Mouse (Mus musculus): Measurements from ENCODE around the gene Dmbx1. TPM values are rescaled to one million over a fixed set of nuclear protein-coding genes. Genes with fewer than 3 reads are reported as not detected.

The Dmbx1 gene
- total RNA-seq, 2 experiments from 2014 or later = not detected

DNA sequence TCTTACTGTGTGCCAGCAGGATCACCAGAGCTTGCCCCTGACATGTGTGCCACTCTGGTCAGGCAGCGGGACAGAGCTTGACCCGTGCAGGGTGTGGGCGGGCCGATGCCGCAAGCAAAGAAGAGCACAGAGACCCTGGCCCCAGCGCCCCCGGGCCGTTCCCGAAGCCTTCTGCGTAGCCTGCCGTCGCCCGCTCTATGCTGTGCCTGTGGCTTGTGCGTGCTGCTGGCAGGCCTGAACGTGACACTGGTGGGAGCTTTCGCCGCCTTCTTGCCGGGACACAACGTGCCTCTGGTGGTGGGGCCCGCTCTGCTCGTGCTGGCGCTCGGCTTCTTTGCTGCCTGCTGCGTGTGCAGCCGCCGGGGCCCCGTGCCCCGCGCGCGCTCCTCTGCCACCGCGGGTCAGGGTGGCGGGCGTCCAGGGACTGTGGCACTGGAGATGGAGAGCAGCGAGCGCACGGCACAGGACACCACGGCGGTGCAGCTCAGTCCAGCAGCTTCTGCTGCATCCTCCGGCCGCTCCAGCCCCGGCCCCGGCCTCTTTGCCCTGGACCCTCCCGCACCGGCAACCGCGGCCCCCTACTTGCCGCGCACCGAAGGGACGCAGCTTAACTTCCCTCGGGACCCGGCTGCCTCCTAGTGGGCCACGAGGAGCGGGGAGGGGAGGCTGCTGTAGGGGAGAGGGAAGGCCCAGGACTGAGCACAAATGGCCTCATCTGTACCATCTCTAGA is 41.7 kb downstream of the Dmbx1 start:
- ATAC-seq (replicated peaks; ENCODE audit: poor library complexity, severe bottlenecking) = peak; percentile 45

- ATAC-seq (replicated peaks; ENCODE audit: poor library complexity, severe bottlenecking) = no peak
Measured at GRCm38 (mm10) chr4:115894281-115894680, 45.4 kb downstream of the Dmbx1 start.

GRCm38 (mm10) chr4:115890553-115890952 is 49.2 kb downstream of the Dmbx1 start, which contains the start of gene 6430628N08Rik:
Gene 6430628N08Rik (plus strand): TSS chr4:115890665.
- ATAC-seq (replicated peaks; ENCODE audit: poor library complexity, severe bottlenecking) = peak; percentile 51

- ATAC-seq (replicated peaks; ENCODE audit: poor library complexity, severe bottlenecking) = no peak
Measured at GRCm38 (mm10) chr4:115890066-115890465, 49.7 kb downstream of the Dmbx1 start.

DNA sequence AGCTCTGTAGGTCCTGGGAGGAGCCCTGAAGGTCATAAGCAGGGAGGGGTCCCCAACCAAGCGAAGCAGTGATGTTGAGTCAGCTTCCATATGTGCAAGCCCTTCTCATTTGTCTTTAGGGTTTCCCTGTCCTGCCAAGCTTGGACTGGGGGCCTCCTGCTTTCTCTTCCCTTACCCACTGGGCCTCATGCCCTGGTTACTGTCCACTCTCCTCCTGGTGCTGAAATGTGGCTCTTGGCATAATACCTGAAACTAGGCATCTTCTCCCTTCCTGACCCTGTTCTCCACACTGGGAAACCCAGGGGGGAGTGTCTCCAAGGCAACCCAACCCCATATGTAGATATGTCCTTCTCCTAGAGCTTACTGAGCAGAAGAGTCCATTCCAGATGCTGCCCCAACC is 52.9 kb downstream of the Dmbx1 start:
- peak; percentile 52; the same call in 1 of the 2 replicates for ATAC-seq (replicated peaks; ENCODE audit: poor library complexity, severe bottlenecking)

DNA sequence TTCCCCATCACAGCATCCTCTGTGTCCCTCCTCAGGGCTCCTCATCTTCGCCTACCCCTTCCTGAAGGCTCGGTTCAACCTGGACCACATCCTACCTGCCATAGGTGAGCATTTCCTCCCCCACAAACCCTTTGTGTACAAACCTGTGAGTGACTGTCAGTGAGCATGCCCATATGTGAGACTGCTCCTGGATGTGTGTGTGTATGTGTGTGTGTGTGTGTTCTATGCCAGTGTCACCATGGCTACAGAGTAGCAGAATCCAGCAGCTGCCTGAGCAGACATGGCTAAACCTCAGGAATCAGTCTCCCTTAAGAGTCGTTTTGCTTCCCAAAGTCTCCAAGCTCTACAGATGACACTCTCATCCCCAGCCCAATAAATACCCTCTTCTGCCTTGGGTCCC is 53.9 kb downstream of the Dmbx1 start:
- no peak for ATAC-seq (replicated peaks; ENCODE audit: poor library complexity, severe bottlenecking)

DNA sequence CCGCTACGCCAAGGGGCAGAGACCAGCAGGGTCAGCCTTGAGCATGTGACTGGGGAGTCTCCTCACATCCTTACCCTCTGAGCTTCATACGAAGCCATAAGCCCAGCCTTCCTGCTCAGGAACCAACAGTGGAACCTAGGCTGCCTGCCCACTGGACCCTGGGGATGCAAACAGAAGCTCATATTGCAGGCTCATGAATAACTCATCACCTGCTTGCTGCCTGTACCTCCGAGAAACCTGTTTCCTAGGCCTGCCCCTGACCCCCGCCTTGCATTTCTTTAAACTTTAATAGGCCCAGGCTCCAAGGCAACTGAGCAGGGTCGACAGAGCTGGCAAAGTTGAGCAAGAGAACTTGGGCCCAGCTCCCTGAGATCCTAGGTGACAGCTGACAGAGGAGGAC is 55.7 kb downstream of the Dmbx1 start, which contains the start of gene Kncn:
TSS of gene Kncn (plus strand) at position 379 of the 400 bp plus-strand sequence.
- no peak for ATAC-seq (replicated peaks; ENCODE audit: poor library complexity, severe bottlenecking)

- ATAC-seq (replicated peaks; ENCODE audit: poor library complexity, severe bottlenecking) = no peak
Measured at GRCm38 (mm10) chr4:115882195-115882594, 57.5 kb downstream of the Dmbx1 start.

DNA sequence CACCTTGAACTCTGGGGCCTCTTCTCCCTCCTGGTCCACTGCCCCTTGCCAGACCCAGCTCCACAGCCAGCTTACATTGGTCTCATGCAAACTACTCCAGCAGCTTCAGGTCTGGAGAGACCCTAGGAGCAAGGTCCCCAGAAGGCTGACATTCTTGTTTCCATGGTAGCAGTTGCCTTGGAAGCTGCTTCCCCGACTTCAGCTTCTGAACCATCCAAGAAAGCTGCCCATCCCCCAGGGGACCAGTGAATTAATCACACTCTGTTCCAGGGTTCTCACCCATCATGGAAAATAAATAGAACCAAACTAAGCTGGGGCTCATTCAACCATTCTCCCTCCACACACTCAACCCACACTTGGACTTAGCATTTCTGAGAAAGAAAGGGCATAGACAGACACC is 58.5 kb downstream of the Dmbx1 start:
- ATAC-seq (replicated peaks; ENCODE audit: poor library complexity, severe bottlenecking) = no peak

- no peak for ATAC-seq (replicated peaks; ENCODE audit: poor library complexity, severe bottlenecking)
Measured at GRCm38 (mm10) chr4:115878828-115879227, 60.9 kb downstream of the Dmbx1 start.

DNA sequence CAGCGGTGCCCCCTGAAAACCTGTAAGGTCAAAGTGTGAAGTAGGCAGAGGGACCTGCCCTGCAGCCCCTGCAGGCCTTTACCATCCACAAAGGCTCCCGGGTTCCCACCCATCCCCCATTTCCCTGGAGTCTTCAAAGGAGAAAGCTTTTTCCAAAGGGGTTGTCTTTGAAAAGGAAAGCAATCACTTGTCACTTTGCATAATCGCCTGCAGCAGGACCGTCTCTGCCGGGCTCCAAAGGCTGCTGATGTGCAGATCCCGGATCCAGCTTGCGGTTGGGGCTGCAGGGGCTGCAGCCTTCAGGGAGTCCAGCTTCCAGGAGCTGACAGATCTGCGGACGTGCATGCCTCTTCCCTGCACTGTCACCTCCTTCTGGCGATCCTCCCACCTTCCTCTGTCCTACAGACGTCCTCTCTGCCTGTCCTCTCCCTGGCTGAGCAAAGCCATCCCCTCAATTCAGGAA is 61.5 kb downstream of the Dmbx1 start:
- ATAC-seq (replicated peaks; ENCODE audit: poor library complexity, severe bottlenecking) = no peak

DNA sequence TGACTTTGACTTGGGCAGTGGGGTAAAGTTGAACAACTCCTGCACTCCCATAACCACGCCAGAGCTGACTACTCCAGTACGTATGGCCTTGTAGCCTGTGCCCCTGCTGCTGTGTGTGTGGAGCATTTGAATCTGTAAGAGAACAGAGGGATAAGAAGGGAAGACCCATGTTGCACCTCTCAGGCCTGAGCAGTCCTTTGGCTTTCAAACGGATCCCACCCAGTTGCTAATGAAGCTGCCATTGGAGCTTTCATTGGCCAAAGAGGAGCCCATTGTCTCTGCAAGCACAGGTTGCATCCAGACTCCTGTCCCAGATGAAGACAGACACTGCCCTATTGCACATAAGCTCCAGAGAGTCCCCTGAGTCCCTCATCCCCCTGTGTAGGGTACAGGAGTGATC is 66.5 kb downstream of the Dmbx1 start:
- no peak for ATAC-seq (replicated peaks; ENCODE audit: poor library complexity, severe bottlenecking)

DNA sequence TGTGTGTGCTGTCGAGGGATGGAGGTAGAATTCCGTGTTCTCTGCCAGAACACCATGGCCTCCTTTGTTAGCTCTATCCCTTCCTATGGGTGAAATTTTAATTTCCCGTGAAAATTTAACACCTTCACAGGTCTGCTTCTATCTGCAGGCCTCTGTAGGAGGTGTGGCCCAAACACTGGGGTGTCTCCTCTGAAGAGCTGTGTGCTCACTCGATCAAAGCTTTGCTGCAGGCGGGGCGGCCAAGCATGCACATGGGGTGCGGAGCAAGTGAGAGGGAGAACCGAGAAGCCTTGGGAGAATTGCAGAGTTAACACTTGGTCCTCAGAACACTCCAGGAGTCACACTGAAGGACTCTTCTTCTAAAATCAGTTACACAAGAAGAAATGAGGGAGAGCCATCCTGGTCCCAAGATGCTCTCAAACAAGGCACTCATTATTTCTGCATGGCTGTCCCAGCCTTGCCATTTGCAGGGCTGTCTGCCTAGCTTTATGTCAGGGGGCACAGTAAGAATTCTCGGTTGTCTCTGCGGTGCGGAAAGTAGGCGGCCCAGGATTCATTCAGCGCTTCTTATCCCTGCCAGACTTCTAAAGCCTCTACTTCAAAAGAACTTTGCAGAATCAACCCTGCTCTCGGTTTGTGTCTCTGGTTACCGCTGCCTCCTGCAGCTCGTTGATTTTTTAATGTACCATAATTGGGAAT is 70.1 kb downstream of the Dmbx1 start:
- ATAC-seq (replicated peaks; ENCODE audit: poor library complexity, severe bottlenecking) = no peak

Other genes starting within 250 kb of the Dmbx1 start
- 38.4 and 43.2 TPM in 2 replicates for gene Efcab14, start 202.2 kb downstream of the Dmbx1 start, total RNA-seq (2014; fragmentation: Nextera tagmentation)
- 24.1 and 25.4 TPM in 2 replicates for gene Efcab14, start 202.2 kb downstream of the Dmbx1 start, total RNA-seq (2017)
- gene Tex38, start 158.9 kb downstream of the Dmbx1 start, total RNA-seq (2014; fragmentation: Nextera tagmentation) = not detected in 2 replicates
- not detected in 2 replicates for gene Tex38, start 158.9 kb downstream of the Dmbx1 start, total RNA-seq (2017)
- 15.0 and 43.3 TPM in 2 replicates for gene Atpaf1, start 155.1 kb downstream of the Dmbx1 start, total RNA-seq (2014; fragmentation: Nextera tagmentation)
- gene Atpaf1, start 155.1 kb downstream of the Dmbx1 start, total RNA-seq (2017) = 12.4 and 13.9 TPM in 2 replicates
- gene Mob3c, start 111.8 kb downstream of the Dmbx1 start, total RNA-seq (2014; fragmentation: Nextera tagmentation) = 6.0 and 6.3 TPM in 2 replicates
- 2.6 and 6.2 TPM in 2 replicates for gene Mob3c, start 111.8 kb downstream of the Dmbx1 start, total RNA-seq (2017)
- 30.0 and 48.8 TPM in 2 replicates for gene Mknk1, start 100.7 kb downstream of the Dmbx1 start, total RNA-seq (2014; fragmentation: Nextera tagmentation)
- 30.2 and 39.0 TPM in 2 replicates for gene Mknk1, start 100.7 kb downstream of the Dmbx1 start, total RNA-seq (2017)
- not detected in 2 replicates for gene Kncn, start 55.5 kb downstream of the Dmbx1 start, total RNA-seq (2014; fragmentation: Nextera tagmentation)
- not detected in 2 replicates for gene Kncn, start 55.5 kb downstream of the Dmbx1 start, total RNA-seq (2017)
- gene 6430628N08Rik, start 49.3 kb downstream of the Dmbx1 start, total RNA-seq (2014; fragmentation: Nextera tagmentation) = not detected in 2 replicates
- gene 6430628N08Rik, start 49.3 kb downstream of the Dmbx1 start, total RNA-seq (2017) = not detected in 2 replicates
- 1.8 and 3.6 TPM in 2 replicates for gene Faah, start 78.0 kb upstream of the Dmbx1 start, total RNA-seq (2014; fragmentation: Nextera tagmentation)
- 1.3 and 2.1 TPM in 2 replicates for gene Faah, start 78.0 kb upstream of the Dmbx1 start, total RNA-seq (2017)
- 15.0 and 17.0 TPM in 2 replicates for gene Nsun4, start 114.0 kb upstream of the Dmbx1 start, total RNA-seq (2014; fragmentation: Nextera tagmentation)
- gene Nsun4, start 114.0 kb upstream of the Dmbx1 start, total RNA-seq (2017) = 7.4 and 14.6 TPM in 2 replicates
- gene Uqcrh, start 135.1 kb upstream of the Dmbx1 start, total RNA-seq (2014; fragmentation: Nextera tagmentation) = 723 and 784 TPM in 2 replicates
- 360 and 561 TPM in 2 replicates for gene Uqcrh, start 135.1 kb upstream of the Dmbx1 start, total RNA-seq (2017)
- 17.9 and 24.3 TPM in 2 replicates for gene Lrrc41, start 135.3 kb upstream of the Dmbx1 start, total RNA-seq (2014; fragmentation: Nextera tagmentation)
- gene Lrrc41, start 135.3 kb upstream of the Dmbx1 start, total RNA-seq (2017) = 19.2 and 20.7 TPM in 2 replicates
- gene Rad54l, start 183.8 kb upstream of the Dmbx1 start, total RNA-seq (2014; fragmentation: Nextera tagmentation) = 37.5 and 43.3 TPM in 2 replicates
- 27.9 and 34.9 TPM in 2 replicates for gene Rad54l, start 183.8 kb upstream of the Dmbx1 start, total RNA-seq (2017)
- 13.8 and 18.3 TPM in 2 replicates for gene Pomgnt1, start 183.9 kb upstream of the Dmbx1 start, total RNA-seq (2014; fragmentation: Nextera tagmentation)
- 17.1 and 17.5 TPM in 2 replicates for gene Pomgnt1, start 183.9 kb upstream of the Dmbx1 start, total RNA-seq (2017)
- gene Lurap1, start 211.4 kb upstream of the Dmbx1 start, total RNA-seq (2014; fragmentation: Nextera tagmentation) = not detected in 2 replicates
- gene Lurap1, start 211.4 kb upstream of the Dmbx1 start, total RNA-seq (2017) = not detected in 2 replicates
- not detected in 2 replicates for gene Tspan1, start 227.7 kb upstream of the Dmbx1 start, total RNA-seq (2014; fragmentation: Nextera tagmentation)
- gene Tspan1, start 227.7 kb upstream of the Dmbx1 start, total RNA-seq (2017) = not detected in 2 replicates
- not detected in 2 replicates for gene 1700042G07Rik, start 233.4 kb upstream of the Dmbx1 start, total RNA-seq (2014; fragmentation: Nextera tagmentation)
- gene 1700042G07Rik, start 233.4 kb upstream of the Dmbx1 start, total RNA-seq (2017) = not detected in 2 replicates
- gene Gm49337, start 233.5 kb upstream of the Dmbx1 start, total RNA-seq (2014; fragmentation: Nextera tagmentation) = not detected in 2 replicates
- gene Gm49337, start 233.5 kb upstream of the Dmbx1 start, total RNA-seq (2017) = 0.26 TPM in 2 replicates